Mouse (Mus musculus) neural tube, embryonic 14.5 days (tissue): ENCODE measurements at regions not wholly inside any gene's neighbourhood (a gene's known extent, or its start where the extent isn't known, plus 50 kb on each side); places are given as distances from the start of the nearest gene placed in this dataset.

Source experiments
- ATAC-seq: fragments of 200-750 bp; cut with Nextera tagmentation; 2 replicates; pipeline ENCODE4 v1.8.0; 2017; ENCODE audit warnings: low read depth, mild to moderate bottlenecking, moderate TSS enrichment, moderate library complexity
- H3K27ac ChIP-seq: fragments of 300-500 bp; sonication (generic); 2 replicates; pipeline ENCODE4 v1.5.1; 2014; ENCODE audit warnings: low read depth, mild to moderate bottlenecking, control low read depth, low read length, moderate library complexity, mixed read lengths
- H3K27me3 ChIP-seq: fragments of 300-500 bp; sonication (generic); 2 replicates; pipeline ENCODE4 v1.6.1; 2014; ENCODE audit warnings: low read length; ENCODE audit not compliant: control insufficient read depth, insufficient read depth
- H3K36me3 ChIP-seq: fragments of 300-500 bp; sonication (generic); 2 replicates; pipeline ENCODE4 v1.6.1; 2014; ENCODE audit warnings: low read length, mixed read lengths; ENCODE audit not compliant: control insufficient read depth, insufficient read depth
- H3K4me1 ChIP-seq: fragments of 300-500 bp; sonication (generic); 2 replicates; pipeline ENCODE4 v1.6.1; 2014; ENCODE audit warnings: low read length; ENCODE audit not compliant: control insufficient read depth, insufficient read depth
- H3K4me2 ChIP-seq: fragments of 300-500 bp; sonication (generic); 2 replicates; pipeline ENCODE4 v1.6.1; 2014; ENCODE audit warnings: mild to moderate bottlenecking, low read depth, low read length, control low read depth
- H3K4me3 ChIP-seq: fragments of 300-500 bp; sonication (generic); 2 replicates; pipeline ENCODE4 v1.5.1; 2014; ENCODE audit warnings: low read depth, low read length, control low read depth, mixed read lengths
- H3K9ac ChIP-seq: fragments of 300-500 bp; sonication (generic); replicated peaks from 2 replicates; pipeline ENCODE4 v1.6.1; 2014; ENCODE audit warnings: low read depth, mild to moderate bottlenecking, control low read depth, low read length, mixed read lengths
- H3K9me3 ChIP-seq: fragments of 300-500 bp; sonication (generic); 2 replicates; pipeline ENCODE4 v1.6.1; 2016; ENCODE audit warnings: low read length; ENCODE audit not compliant: control insufficient read depth
- WGBS: fragments of 180-500 bp; shearing (Covaris S2); extraction: QIAGEN DNeasy Blood & Tissue Kit; methylation state at CpG from one replicate; pipeline ENCODE4 v1.1.7; 2014; 5-methylcytosine and 5-hydroxymethylcytosine counted together

- no peaks in the 10 kb centered on the region for H3K27me3 ChIP-seq
- no peaks in the 10 kb centered on the region for H3K36me3 ChIP-seq
- H3K9ac ChIP-seq = no peak overlapping the region
- 82% methylated on average over 8 of the region's 8 CpGs for WGBS
- no peak overlapping the region for H3K4me2 ChIP-seq
- no peak for ATAC-seq
- no peak overlapping the region for H3K4me3 ChIP-seq
- no peaks in the 10 kb centered on the region for H3K4me1 ChIP-seq
- no peaks in the 10 kb centered on the region for H3K9me3 ChIP-seq
- no peak overlapping the region for H3K27ac ChIP-seq
Observed at GRCm38 (mm10) chr2:133416990-133417581, 134.9 kb upstream of the Bmp2 start.

DNA sequence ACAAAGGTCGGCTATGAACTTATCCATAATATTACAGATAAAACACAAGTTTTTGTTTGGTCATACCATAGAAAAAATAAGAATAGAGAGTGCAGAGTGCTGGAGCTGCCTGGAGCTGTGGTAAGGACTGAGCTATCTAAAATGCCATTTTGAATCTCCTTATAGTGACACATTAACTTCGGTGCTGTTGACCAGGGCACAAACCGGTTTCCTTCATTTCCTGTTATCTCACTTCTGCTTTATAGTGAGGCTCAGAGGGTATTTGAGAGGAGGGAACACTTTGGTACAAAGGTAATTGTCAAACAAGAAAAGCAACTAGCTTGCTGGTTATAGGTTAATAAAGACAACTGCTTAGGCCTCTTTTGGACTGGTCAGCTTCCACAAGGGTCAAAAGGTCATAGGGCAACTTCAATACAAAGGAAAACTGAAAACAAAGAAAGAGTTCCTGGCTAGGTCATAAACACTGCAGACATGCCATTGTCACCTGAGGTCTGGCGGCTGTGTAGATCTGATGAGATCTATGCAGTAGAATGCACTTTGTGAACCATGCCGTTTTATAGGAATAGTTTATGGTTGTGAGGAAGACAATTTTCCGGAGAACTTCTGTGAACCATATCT, 132.2 kb upstream of the Bmp2 start:
- H3K36me3 ChIP-seq = no peaks in the 10 kb centered on the region
- WGBS = 38% methylated on average over 6 of the region's 6 CpGs
- H3K4me1 ChIP-seq = no peaks in the 10 kb centered on the region
- H3K27ac ChIP-seq = no peak overlapping the region
- no peaks in the 10 kb centered on the region for H3K9me3 ChIP-seq
- ATAC-seq = no peak
- H3K9ac ChIP-seq = no peak overlapping the region
- H3K27me3 ChIP-seq = no peaks in the 10 kb centered on the region
- H3K4me3 ChIP-seq = no peak overlapping the region
- H3K4me2 ChIP-seq = no peak overlapping the region

DNA sequence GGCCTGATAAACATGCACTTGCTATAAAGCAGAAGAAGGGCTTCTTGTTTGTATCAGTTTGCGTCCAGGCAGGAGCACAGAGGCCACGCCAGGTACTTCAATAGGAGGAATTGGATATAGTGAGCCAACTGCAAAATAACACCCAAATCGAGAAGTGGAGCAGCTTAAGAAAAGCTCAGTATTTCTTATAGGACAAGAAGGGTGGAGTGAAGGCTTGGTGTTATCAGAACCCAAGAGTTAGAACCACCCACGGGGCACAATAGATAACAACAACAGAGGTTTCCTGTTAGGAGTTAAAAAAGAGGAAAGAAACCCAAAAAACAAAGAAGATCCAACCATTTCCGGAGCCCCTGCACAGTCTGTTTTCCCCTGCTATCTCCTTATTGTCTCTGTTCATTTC, 126.4 kb upstream of the Bmp2 start:
- Histone ChIP-seq H3K4me1 (no peaks in the 10 kb centered on the region), H3K27me3 (no peaks in the 10 kb centered on the region), H3K9me3 (no peaks in the 10 kb centered on the region), H3K27ac (no peak overlapping the region), H3K36me3 (no peaks in the 10 kb centered on the region), H3K4me3 (no peak overlapping the region), H3K9ac (no peak overlapping the region), H3K4me2 (no peak overlapping the region)
- WGBS = 91% methylated on average over 5 of the region's 5 CpGs
- no peak for ATAC-seq

DNA sequence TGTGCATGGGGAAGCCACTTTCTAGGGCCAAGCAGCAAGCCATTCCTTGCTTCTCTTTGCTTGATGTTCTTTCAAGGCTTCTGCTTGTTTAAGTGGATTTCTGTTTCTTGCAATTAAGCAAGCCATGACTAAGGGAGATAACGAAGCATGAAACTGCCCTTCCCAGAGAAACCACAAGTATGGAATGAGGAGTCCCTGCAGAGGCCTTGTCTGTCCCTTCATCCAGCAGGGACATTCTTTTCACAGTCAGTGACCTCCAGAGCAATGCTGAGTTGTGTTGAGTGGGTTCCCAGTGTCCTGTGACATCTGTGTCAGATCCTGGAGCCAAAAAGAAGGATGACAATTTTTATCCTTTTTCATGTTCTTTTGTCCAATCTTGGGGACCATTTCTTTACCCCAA, 124.9 kb upstream of the Bmp2 start:
- no peaks in the 10 kb centered on the region for H3K4me1 ChIP-seq
- no peaks in the 10 kb centered on the region for H3K36me3 ChIP-seq
- H3K4me3 ChIP-seq = no peak overlapping the region
- WGBS = 48% methylated on average over 1 of the region's 1 CpGs
- no peaks in the 10 kb centered on the region for H3K27me3 ChIP-seq
- H3K9me3 ChIP-seq = no peaks in the 10 kb centered on the region
- no peak overlapping the region for H3K9ac ChIP-seq
- no peak overlapping the region for H3K4me2 ChIP-seq
- no peak overlapping the region for H3K27ac ChIP-seq
- no peak for ATAC-seq

GRCm38 (mm10) chr2:133429369-133430062, 122.4 kb upstream of the Bmp2 start:
- no peaks in the 10 kb centered on the region for H3K36me3 ChIP-seq
- whole genome bisulfite sequencing = 89% methylated on average over 2 of the region's 2 CpGs
- no peak overlapping the region for H3K4me3 ChIP-seq
- H3K27me3 ChIP-seq = no peaks in the 10 kb centered on the region
- no peak overlapping the region for H3K4me2 ChIP-seq
- H3K9me3 ChIP-seq = no peaks in the 10 kb centered on the region
- ATAC-seq = no peak
- no peak overlapping the region for H3K9ac ChIP-seq
- H3K27ac ChIP-seq = no peak overlapping the region
- H3K4me1 ChIP-seq = no peaks in the 10 kb centered on the region

- Histone ChIP-seq H3K4me2 (no peak overlapping the region), H3K9ac (no peak overlapping the region), H3K27ac (no peak overlapping the region), H3K36me3 (no peaks in the 10 kb centered on the region), H3K4me1 (no peaks in the 10 kb centered on the region), H3K4me3 (no peak overlapping the region), H3K27me3 (no peaks in the 10 kb centered on the region), H3K9me3 (no peaks in the 10 kb centered on the region)
- no peak for ATAC-seq
- WGBS = 57% methylated on average over 4 of the region's 4 CpGs
Observed at GRCm38 (mm10) chr2:133430741-133431438, 121.1 kb upstream of the Bmp2 start.

DNA sequence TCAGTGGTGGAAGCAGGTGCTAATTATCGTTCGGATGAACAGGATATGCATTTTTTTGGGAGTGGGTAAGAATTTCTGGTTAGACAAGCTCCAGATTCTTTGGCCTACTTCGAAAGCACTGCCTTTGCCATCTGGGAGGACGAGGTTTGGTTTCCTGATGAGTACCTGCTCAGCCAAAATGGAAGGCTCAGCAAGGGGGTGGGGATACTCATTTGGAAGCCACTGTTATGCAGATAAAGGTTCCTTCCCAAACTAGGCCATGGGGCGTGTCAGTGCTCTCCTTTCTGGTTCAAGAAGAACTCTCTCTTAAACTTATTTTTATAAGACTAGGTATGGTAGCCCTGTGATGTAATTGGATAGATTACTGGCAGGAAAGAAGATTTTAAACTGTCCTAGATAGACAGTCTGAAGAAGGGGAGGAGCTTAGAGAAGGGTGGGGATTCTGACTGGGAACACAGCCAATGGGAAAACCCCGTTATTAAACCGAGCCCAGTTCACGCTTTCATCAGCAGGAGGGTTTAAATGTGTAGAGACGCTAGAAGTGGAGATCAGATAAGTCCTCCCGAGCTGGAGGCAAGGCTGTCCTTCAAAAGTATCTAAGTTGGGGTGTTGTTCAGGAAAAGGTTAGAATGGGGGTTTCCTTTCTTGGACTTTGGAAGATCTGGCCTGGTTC, 119.7 kb upstream of the Bmp2 start:
- Histone ChIP-seq H3K4me3 (no peak overlapping the region), H3K4me1 (no peaks in the 10 kb centered on the region), H3K9ac (no peak overlapping the region), H3K9me3 (no peaks in the 10 kb centered on the region), H3K4me2 (no peak overlapping the region), H3K36me3 (no peaks in the 10 kb centered on the region), H3K27ac (no peak overlapping the region), H3K27me3 (no peaks in the 10 kb centered on the region)
- no peak for ATAC-seq
- 87% methylated on average over 10 of the region's 10 CpGs for WGBS

DNA sequence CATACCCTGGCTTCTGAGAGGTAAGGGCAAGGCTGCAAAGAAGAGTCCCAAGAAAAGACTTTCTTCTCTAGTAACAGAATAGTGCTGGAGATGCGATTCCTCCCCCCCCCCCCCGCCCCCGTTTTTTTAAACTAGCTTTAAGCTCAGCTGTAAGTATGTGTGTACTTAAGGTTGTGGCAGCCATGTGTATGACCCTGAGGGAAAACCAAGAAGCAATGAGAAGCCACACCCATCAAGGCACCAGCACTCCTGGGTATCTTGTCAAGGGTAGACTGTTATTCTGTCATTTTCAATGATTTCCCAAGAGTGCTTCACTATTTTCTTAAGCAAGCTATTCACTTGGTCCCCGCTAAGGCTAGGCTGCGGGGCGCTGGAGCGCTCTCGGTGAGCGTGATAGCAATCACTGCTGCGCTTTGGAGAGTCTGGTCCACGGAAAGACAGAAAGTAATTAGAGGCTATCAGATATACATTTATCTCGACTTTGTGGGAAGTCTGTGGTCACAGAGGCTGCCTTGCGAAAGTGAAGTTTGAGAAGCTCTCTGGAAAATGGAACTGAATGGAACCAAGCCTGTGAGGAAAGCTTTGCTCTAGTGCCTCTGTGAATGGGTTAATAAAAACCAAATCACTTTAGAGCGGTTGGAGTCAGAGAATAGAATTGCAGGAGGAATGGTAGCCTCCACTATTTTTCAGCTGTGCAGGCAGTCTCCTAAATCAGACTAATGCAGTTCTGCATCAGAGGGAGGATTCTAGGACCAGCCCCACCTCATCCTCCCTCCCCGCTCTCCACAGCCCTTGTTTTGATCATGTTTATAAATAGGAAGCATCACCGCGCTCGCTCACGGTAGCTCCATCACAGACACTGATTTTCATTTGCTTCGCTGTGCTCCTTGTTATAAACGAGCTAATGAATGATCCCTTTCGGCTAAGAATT, 114.8 kb upstream of the Bmp2 start:
- Histone ChIP-seq H3K27ac (no peak overlapping the region), H3K27me3 (no peaks in the 10 kb centered on the region), H3K4me3 (no peak overlapping the region), H3K9ac (no peak overlapping the region), H3K4me2 (peak overlapping the region; percentile 22; the same call in 1 of the 2 replicates), H3K36me3 (no peaks in the 10 kb centered on the region), H3K9me3 (no peaks in the 10 kb centered on the region), H3K4me1 (no peaks in the 10 kb centered on the region)
- 56% methylated on average over 22 of the region's 22 CpGs for WGBS
- ATAC-seq = peak; percentile 75
